Mouse (Mus musculus) intestine, embryonic 15.5 days (tissue): ENCODE results near the gene Gse1. TPM values are rescaled to one million over a fixed set of nuclear protein-coding genes. Genes with fewer than 3 reads are reported as not detected.
"Not testable (repeated sequence)": the region's sequence is repeated elsewhere in the genome, so short reads cannot be mapped to it uniquely, and the experiment has no call there.

Source experiments
- ATAC-seq: fragments of 200-750 bp; cut with Nextera tagmentation; 2 replicates; pipeline ENCODE4 v1.8.0; 2017; ENCODE audit warnings: moderate TSS enrichment, moderate library complexity
- H3K27ac ChIP-seq: fragments of 300-500 bp; sonication (generic); 2 replicates; pipeline ENCODE4 v1.5.1; 2015; ENCODE audit warnings: mild to moderate bottlenecking, inconsistent platforms
- H3K27me3 ChIP-seq: fragments of 300-500 bp; sonication (generic); replicated peaks from 2 replicates; pipeline ENCODE4 v1.6.1; 2015; ENCODE audit warnings: inconsistent platforms
- H3K36me3 ChIP-seq: fragments of 300-500 bp; sonication (generic); 2 replicates; pipeline ENCODE4 v1.6.1; 2015; ENCODE audit warnings: inconsistent platforms
- H3K4me1 ChIP-seq: fragments of 300-500 bp; sonication (generic); replicated peaks from 2 replicates; pipeline ENCODE4 v1.6.1; 2015; ENCODE audit warnings: inconsistent platforms
- H3K4me2 ChIP-seq: fragments of 300-500 bp; sonication (generic); replicated peaks from 2 replicates; pipeline ENCODE4 v1.6.1; 2015; ENCODE audit warnings: mild to moderate bottlenecking, inconsistent platforms
- H3K4me3 ChIP-seq: fragments of 300-500 bp; sonication (generic); replicated peaks from 2 replicates; pipeline ENCODE4 v1.5.1; 2015; ENCODE audit warnings: inconsistent platforms
- H3K9ac ChIP-seq: fragments of 300-500 bp; sonication (generic); 2 replicates; pipeline ENCODE4 v1.6.1; 2015; ENCODE audit warnings: inconsistent platforms
- H3K9me3 ChIP-seq: fragments of 300-500 bp; sonication (generic); 2 replicates; pipeline ENCODE4 v1.6.1; 2016; ENCODE audit warnings: inconsistent platforms
- WGBS: fragments of 180-500 bp; shearing (Covaris S2); methylation state at CpG from one replicate; pipeline ENCODE4 v1.1.7; 2015; 5-methylcytosine and 5-hydroxymethylcytosine counted together
- polyA plus RNA-seq: library from polyadenylated mRNA; unstranded; fragments of >200 nt; fragmentation: Nextera tagmentation; extraction: Ambion mirVana; gene quantifications from 2 replicates; pipeline ENCODE4 v1.2.1, GENCODE M21; 2015

Gse1 gene
- polyA plus RNA-seq, 1 experiment from 2014 or later = 7.9 TPM

- Histone ChIP-seq H3K9ac (no peak overlapping the region), H3K36me3 (no peaks in the 10 kb centered on the region), H3K4me3 (no peak overlapping the region), H3K27ac (no peak overlapping the region), H3K4me2 (no peak overlapping the region), H3K9me3 (no peaks in the 10 kb centered on the region), H3K4me1 (peaks cover 37% of the 10 kb centered on the region), H3K27me3 (no peaks in the 10 kb centered on the region)
- 74% methylated on average over 3 of the region's 3 CpGs for WGBS
- no peak for ATAC-seq
Observed at GRCm38 (mm10) chr8:120327131-120327554, 98.9 kb downstream of the Gse1 start.

- peaks cover 25% of the 10 kb centered on the region for H3K4me1 ChIP-seq
- 86% methylated on average over 13 of the region's 13 CpGs for WGBS
- no peak overlapping the region for H3K4me2 ChIP-seq
- H3K36me3 ChIP-seq = no peaks in the 10 kb centered on the region
- H3K27me3 ChIP-seq = no peaks in the 10 kb centered on the region
- ATAC-seq = no peak
- H3K4me3 ChIP-seq = no peak overlapping the region
- H3K9ac ChIP-seq = no peak overlapping the region
- H3K27ac ChIP-seq = no peak overlapping the region
- H3K9me3 ChIP-seq = no peaks in the 10 kb centered on the region
Observed at GRCm38 (mm10) chr8:120328361-120329022, 100.2 kb downstream of the Gse1 start.

GRCm38 (mm10) chr8:120329030-120329748, 100.9 kb downstream of the Gse1 start:
- Histone ChIP-seq H3K9me3 (no peaks in the 10 kb centered on the region), H3K27ac (no peak overlapping the region), H3K4me1 (peaks cover 18% of the 10 kb centered on the region; the same call in 1 of the 2 replicates), H3K4me2 (no peak overlapping the region), H3K9ac (no peak overlapping the region), H3K36me3 (no peaks in the 10 kb centered on the region), H3K4me3 (no peak overlapping the region), H3K27me3 (no peaks in the 10 kb centered on the region)
- ATAC-seq = no peak
- WGBS = 88% methylated on average over 11 of the region's 11 CpGs

GRCm38 (mm10) chr8:120331027-120331426, 102.8 kb downstream of the Gse1 start:
- 54% methylated on average over 7 of the region's 7 CpGs for WGBS
- Histone ChIP-seq H3K27ac (no peak overlapping the region), H3K4me1 (peaks cover 21% of the 10 kb centered on the region)

GRCm38 (mm10) chr8:120332379-120333229, 104.3 kb downstream of the Gse1 start:
- ATAC-seq = no peak

More at GRCm38 (mm10) chr8:120331027-120331426, 102.8 kb downstream of the Gse1 start:
- no peak overlapping the region for H3K4me2 ChIP-seq
- ATAC-seq = no peak
- H3K9me3 ChIP-seq = no peaks in the 10 kb centered on the region
- no peaks in the 10 kb centered on the region for H3K27me3 ChIP-seq
- H3K9ac ChIP-seq = no peak overlapping the region
- H3K36me3 ChIP-seq = no peaks in the 10 kb centered on the region
- H3K4me3 ChIP-seq = no peak overlapping the region

GRCm38 (mm10) chr8:120333681-120334080, 105.4 kb downstream of the Gse1 start:
- Histone ChIP-seq H3K4me1 (peaks cover 26% of the 10 kb centered on the region), H3K4me3 (no peak overlapping the region), H3K9me3 (no peaks in the 10 kb centered on the region), H3K27me3 (no peaks in the 10 kb centered on the region), H3K27ac (no peak overlapping the region), H3K36me3 (no peaks in the 10 kb centered on the region), H3K4me2 (no peak overlapping the region), H3K9ac (no peak overlapping the region)
- ATAC-seq = no peak
- 91% methylated on average over 4 of the region's 4 CpGs for WGBS

More at GRCm38 (mm10) chr8:120332379-120333229, 104.3 kb downstream of the Gse1 start:
- Histone ChIP-seq H3K27me3 (no peaks in the 10 kb centered on the region), H3K9ac (no peak overlapping the region), H3K36me3 (no peaks in the 10 kb centered on the region), H3K9me3 (no peaks in the 10 kb centered on the region), H3K27ac (no peak overlapping the region), H3K4me3 (no peak overlapping the region), H3K4me1 (peaks cover 26% of the 10 kb centered on the region), H3K4me2 (no peak overlapping the region)
- WGBS = 72% methylated on average over 16 of the region's 16 CpGs

GRCm38 (mm10) chr8:120334261-120334660, 106.0 kb downstream of the Gse1 start:
- H3K4me3 ChIP-seq, ATAC-seq, H3K9me3 ChIP-seq, H3K4me2 ChIP-seq, H3K27me3 ChIP-seq, H3K36me3 ChIP-seq: not testable (repeated sequence)
- WGBS = 75% methylated on average over 3 of the region's 3 CpGs
- Histone ChIP-seq H3K4me1 (peaks cover 24% of the 10 kb centered on the region), H3K9ac (0 out of 2 replicates have a peak overlapping the region, but pooled peaks have one; percentile 41), H3K27ac (peak overlapping the region; percentile 58; the same call in 1 of the 2 replicates)

- H3K36me3 ChIP-seq = no peaks in the 10 kb centered on the region
- ATAC-seq = peak; percentile 31; the same call in 1 of the 2 replicates
- peaks cover 24% of the 10 kb centered on the region for H3K4me1 ChIP-seq
- H3K9ac ChIP-seq = peak overlapping the region; percentile 41
- no peaks in the 10 kb centered on the region for H3K27me3 ChIP-seq
- WGBS = 27% methylated on average over 5 of the region's 5 CpGs
- no peaks in the 10 kb centered on the region for H3K9me3 ChIP-seq
- peak overlapping the region; percentile 58 for H3K27ac ChIP-seq
- H3K4me2 ChIP-seq = peak overlapping the region; percentile 67; the same call in 1 of the 2 replicates
- no peak overlapping the region for H3K4me3 ChIP-seq
Observed at GRCm38 (mm10) chr8:120334878-120335261, 106.6 kb downstream of the Gse1 start.

GRCm38 (mm10) chr8:120335262-120336086, 107.2 kb downstream of the Gse1 start:
- 14% methylated on average over 17 of the region's 17 CpGs for WGBS
- Histone ChIP-seq H3K9me3 (no peaks in the 10 kb centered on the region), H3K27me3 (no peaks in the 10 kb centered on the region), H3K27ac (peak overlapping the region; percentile 58), H3K9ac (no peak overlapping the region), H3K4me2 (peak overlapping the region; percentile 67), H3K36me3 (no peaks in the 10 kb centered on the region), H3K4me1 (peaks cover 26% of the 10 kb centered on the region), H3K4me3 (peak overlapping the region; percentile 25)
- ATAC-seq = peak; percentile 68

GRCm38 (mm10) chr8:120336087-120336380, 107.8 kb downstream of the Gse1 start:
- Histone ChIP-seq H3K9ac (no peak overlapping the region), H3K27ac (peak overlapping the region; percentile 58; the same call in 1 of the 2 replicates), H3K27me3 (no peaks in the 10 kb centered on the region), H3K4me1 (peaks cover 24% of the 10 kb centered on the region), H3K36me3 (no peaks in the 10 kb centered on the region), H3K4me2 (peak overlapping the region; percentile 67), H3K9me3 (no peaks in the 10 kb centered on the region), H3K4me3 (no peak overlapping the region)
- peak; percentile 36 for ATAC-seq
- WGBS = 7% methylated on average over 9 of the region's 9 CpGs

GRCm38 (mm10) chr8:120336909-120337555, 108.8 kb downstream of the Gse1 start:
- Histone ChIP-seq H3K4me3 (no peak overlapping the region), H3K27me3 (no peaks in the 10 kb centered on the region), H3K4me1 (peaks cover 23% of the 10 kb centered on the region), H3K9me3 (no peaks in the 10 kb centered on the region), H3K4me2 (no peak overlapping the region), H3K27ac (no peak overlapping the region), H3K36me3 (no peaks in the 10 kb centered on the region), H3K9ac (no peak overlapping the region)
- ATAC-seq = no peak
- 62% methylated on average over 5 of the region's 5 CpGs for WGBS
